Mouse (Mus musculus) cerebellum, adult 9-10 months (tissue): ENCODE results near the gene St6galnac5.
A peak's percentile ranks its signal among the peaks of the same experiment; 100 is the strongest.

ENCODE experiments used
- DNase-seq: peaks from one replicate; pipeline ENCODE4 v3.0.0; 2022

St6galnac5 gene

GRCm38 (mm10) chr3:152981988-152982387 is at the start of gene St6galnac5:
Gene St6galnac5, minus strand, starts transcription at chr3:152982246.
- no peak for DNase-seq

- DNase-seq = no peak
Observed at GRCm38 (mm10) chr3:153030756-153031155, 48.7 kb upstream of the St6galnac5 start.

GRCm38 (mm10) chr3:153024016-153024415 is 42.0 kb upstream of the St6galnac5 start:
- DNase-seq = no peak

- DNase-seq = no peak
Observed at GRCm38 (mm10) chr3:153018051-153018450, 36.0 kb upstream of the St6galnac5 start.

GRCm38 (mm10) chr3:153016355-153016754 is 34.3 kb upstream of the St6galnac5 start:
- DNase-seq = no peak

- DNase-seq = no peak
Observed at GRCm38 (mm10) chr3:153006893-153007292, 24.8 kb upstream of the St6galnac5 start.

GRCm38 (mm10) chr3:152998901-152999300 is 16.9 kb upstream of the St6galnac5 start:
- DNase-seq = no peak

GRCm38 (mm10) chr3:152998106-152998505 is 16.1 kb upstream of the St6galnac5 start:
- DNase-seq = no peak

- no peak for DNase-seq
Observed at GRCm38 (mm10) chr3:152993608-152994007, 11.6 kb upstream of the St6galnac5 start.

GRCm38 (mm10) chr3:152990787-152991186 is 8.7 kb upstream of the St6galnac5 start:
- DNase-seq = no peak

- DNase-seq = no peak
Observed at GRCm38 (mm10) chr3:152980978-152981974, 770 bp downstream of the St6galnac5 start.

GRCm38 (mm10) chr3:152980431-152980830 is 1.6 kb downstream of the St6galnac5 start:
- DNase-seq = no peak

- no peak for DNase-seq
Observed at GRCm38 (mm10) chr3:152979481-152980092, 2.5 kb downstream of the St6galnac5 start.

GRCm38 (mm10) chr3:152971373-152971772 is 10.7 kb downstream of the St6galnac5 start:
- no peak for DNase-seq

GRCm38 (mm10) chr3:152969774-152970347 is 12.2 kb downstream of the St6galnac5 start:
- no peak for DNase-seq

GRCm38 (mm10) chr3:152961855-152962376 is 20.1 kb downstream of the St6galnac5 start:
- no peak for DNase-seq

- DNase-seq = peak; percentile 49
Observed at GRCm38 (mm10) chr3:152958358-152959150, 23.5 kb downstream of the St6galnac5 start.

- no peak for DNase-seq
Observed at GRCm38 (mm10) chr3:152956771-152957170, 25.3 kb downstream of the St6galnac5 start.

GRCm38 (mm10) chr3:152956038-152956437 is 26.0 kb downstream of the St6galnac5 start:
- no peak for DNase-seq

GRCm38 (mm10) chr3:152951634-152952545 is 30.2 kb downstream of the St6galnac5 start:
- no peak for DNase-seq

- DNase-seq = no peak
Observed at GRCm38 (mm10) chr3:152950914-152951313, 31.1 kb downstream of the St6galnac5 start.
